Mouse (Mus musculus): ENCODE results near the gene Spata33.

DNA sequence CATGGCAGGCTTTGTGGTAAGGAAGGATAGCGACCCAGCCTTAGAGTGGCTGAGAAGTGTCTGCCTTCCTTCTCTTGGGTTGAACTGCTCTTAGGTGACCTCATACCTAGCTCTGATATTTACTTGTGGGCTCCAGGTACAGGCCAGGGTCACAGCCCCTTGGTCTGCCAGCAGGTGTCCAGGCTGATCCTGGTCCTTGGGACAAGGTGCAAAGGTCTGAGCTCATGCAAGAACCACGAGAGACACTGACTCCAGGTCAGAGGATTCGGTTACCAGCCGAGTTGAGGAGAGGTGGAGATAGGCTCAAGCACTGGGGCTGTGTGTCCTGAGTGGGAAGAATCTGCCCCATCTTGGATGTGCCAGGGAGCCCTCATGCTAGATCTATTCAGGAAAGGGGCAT, 31.8 kb downstream of the Spata33 start:
- TF ChIP-seq CTCF (IDR thresholded peaks at IDR 0.05; ENCODE audit: borderline replicate concordance, control insufficient read depth, extremely low read depth, insufficient read depth, low read length, poor library complexity) (no peak), POLR2A (IDR thresholded peaks at IDR 0.05; ENCODE audit: control insufficient read depth, extremely low read depth, insufficient read depth, low read length, poor library complexity) (no peak)

Measured in thymus, adult 2 months (tissue).